Mouse (Mus musculus): ENCODE data around the gene Gm45837. TPM values are rescaled to one million over a fixed set of nuclear protein-coding genes. Genes with fewer than 3 reads are reported as not detected.

Gene Gm45837
- total RNA-seq, 2 experiments from 2014 or later, result 6.6 TPM; not detected in 1

DNA sequence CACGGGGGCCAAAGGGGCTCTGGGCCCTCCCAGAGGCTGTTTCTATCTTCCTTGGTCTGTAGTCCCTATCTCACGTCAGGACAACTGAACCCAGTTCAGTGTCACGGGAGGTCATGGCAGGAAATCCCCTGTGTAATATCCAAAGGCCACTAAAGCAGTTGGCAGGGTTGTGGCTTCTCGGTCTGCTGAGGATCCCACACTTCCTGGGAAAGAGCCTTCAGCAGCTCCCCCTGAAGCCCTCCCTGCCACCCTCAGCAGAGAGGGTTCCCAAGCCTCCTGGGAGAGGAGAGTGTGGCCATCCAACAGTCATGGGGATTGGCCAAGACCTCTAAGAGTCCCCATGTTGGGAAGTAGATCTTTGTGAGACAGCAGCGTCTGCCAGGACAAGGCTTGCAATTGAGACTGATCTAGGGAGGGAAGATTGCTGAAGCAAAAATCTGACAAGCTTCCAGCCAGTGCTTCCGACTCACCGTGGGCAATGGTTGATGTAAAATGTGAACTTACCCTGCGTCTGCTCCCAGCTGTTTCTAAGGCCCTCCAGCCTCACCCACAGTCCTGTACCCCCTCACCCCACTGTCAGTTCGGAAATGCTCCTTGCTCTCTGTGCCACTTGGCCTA, 72.9 kb downstream of the Gm45837 start:
- no peak for DNase-seq
- intact Hi-C loops (cut with DNase I), result no loop called here

DNA sequence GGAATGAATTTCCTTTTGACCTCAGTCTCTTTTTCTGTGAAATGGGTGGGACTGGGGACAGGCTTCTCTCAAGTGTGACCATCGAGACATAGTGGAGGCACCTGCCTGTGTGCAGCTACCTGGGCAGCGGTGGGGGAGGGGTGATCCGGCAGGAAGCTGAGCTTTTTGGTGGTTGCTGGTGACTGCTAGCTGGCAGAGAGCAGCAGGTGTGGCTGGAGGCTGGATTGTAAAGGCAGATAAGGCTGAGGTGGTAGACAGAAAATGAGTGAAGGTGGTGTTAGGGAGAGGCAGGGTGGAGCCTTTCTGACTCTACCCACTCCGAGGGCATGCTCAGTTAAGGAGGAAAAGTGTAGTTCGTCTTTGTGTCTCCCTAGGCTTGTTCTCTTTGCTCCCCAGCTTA, 76.4 kb downstream of the Gm45837 start:
- no peak for DNase-seq
- intact Hi-C loops (cut with DNase I), result no loop called here

DNA sequence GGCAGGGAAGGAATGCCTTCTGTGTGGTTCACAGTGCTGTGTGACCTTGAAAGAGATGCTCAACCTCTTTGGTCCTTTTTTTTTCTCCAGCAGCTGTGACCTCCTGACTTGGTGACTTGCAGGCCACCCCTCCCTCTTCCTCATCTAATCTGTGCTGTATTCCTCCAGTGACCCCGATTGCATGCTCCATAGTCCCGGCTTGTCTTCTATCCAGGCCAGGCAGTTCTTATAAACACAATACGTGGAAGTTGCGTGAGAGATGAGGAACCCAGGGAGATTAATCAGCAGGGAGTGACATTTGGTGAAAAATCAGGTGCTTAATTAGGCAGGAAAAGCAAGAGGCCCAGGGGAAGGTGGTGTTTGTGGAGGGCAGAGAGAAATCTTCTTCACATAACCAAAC, 80.3 kb downstream of the Gm45837 start:
- intact Hi-C loops (cut with DNase I), result no loop called here
- DNase-seq, result no peak

DNA sequence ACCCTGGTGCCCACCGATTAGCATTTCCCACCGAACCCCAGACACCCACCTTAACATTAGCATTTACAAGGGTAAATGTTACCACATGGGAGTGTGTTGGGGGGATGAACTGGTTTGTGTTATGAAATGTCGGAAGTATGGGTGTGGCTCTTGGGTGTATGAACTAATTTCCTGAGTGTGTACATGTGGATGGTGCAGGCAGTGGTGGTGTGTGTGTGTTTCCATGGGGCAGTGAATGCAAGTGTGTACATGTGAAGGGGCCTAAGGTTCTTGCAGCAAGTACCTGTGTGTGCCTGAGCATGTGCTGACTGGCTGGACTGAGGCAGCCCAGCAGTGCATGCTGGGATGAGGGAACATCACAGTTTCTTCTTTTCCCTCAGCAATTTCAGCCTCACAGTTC, 87.7 kb downstream of the Gm45837 start:
- no peak for DNase-seq
- intact Hi-C loops (cut with DNase I), result no loop called here

DNA sequence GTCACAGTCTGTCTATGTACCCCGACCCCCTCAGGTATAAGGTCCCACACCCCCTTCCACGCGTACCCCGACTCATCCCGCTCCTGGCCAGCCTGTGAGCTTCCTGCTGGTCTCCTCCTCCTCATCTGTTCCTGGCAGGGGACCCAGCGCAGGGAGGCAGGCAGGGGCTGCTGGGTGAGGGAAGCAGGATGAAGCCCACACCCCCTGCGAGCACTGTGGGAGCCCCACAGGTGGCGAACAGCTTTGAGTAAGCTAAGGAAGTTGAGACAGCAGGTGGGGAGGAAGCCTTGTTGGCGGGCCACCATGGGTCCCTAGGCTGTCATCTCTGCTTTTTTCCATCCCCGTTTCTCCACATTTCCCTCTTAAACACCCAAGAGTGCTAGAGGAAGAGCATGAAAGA, 88.6 kb downstream of the Gm45837 start:
- DNase-seq, result no peak
- intact Hi-C loops (cut with DNase I), result no loop called here

DNA sequence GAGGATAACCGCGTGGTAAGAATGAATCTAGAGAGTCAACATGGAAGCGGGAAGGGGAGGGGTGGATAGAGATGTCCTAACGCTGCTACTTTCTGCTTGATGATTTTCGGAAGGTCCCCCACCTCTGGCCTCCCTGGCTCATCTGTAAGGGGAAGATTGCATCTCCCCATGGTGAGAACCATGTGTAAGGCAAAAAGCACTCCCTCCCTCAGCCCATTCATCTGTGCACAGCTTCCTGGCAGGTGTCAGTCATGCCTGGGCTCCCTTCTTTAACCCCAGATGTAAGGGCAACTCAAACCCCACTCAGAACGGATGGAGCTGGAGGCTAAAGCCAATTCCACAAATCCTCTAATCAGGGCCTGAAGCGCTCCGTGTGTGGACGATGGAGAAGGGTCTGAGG, 89.0 kb downstream of the Gm45837 start:
- intact Hi-C loops (cut with DNase I), result loop anchor here (5.0 kb wide), 1 partner anchor 38 kb away; no protein-coding TSS in a partner anchor
- DNase-seq, result no peak

DNA sequence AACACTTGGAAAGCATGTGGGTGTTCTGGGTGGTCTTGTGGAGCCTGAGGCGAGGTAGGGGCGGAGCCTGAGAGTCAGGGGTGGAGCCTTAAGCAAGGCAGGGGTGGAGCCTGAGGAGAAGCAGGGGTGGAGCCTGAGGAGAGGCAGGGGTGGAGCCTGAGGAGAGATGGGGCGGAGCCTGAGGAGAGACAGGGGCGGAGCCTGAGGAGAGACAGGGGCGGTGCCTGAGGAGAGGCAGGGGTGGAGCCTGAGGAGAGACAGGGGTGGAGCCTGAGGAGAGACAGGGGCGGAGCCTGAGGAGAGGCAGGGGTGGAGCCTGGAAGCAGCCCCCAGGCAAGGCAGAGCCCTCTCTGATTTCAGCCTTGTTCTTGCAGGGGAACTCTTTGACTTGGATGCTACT, 90.5 kb downstream of the Gm45837 start:
- intact Hi-C loops (cut with DNase I), result loop anchor here (5.0 kb wide), 1 partner anchor 36 kb away; no protein-coding TSS in a partner anchor
- DNase-seq, result no peak

DNA sequence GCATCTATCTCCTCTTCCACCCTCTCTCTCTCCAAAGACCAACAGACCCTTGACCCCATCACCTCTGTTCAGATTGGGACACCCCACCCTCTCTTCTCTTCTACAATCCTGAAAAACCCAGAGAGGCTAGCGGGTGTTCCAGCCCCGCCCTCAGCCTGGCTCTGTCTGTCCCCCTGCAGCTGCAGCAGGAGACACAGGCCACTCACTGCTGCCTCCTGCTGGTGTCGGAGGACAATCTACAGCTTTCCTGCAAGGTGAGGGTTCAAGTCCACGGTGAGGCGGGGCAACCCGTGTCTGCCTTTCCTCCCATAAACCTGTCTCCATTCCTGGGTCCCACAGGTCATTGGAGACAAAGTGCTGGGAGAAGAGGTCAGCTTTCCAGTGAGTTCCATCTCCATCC, 91.0 kb downstream of the Gm45837 start:
- intact Hi-C loops (cut with DNase I), result loop anchor here (5.0 kb wide), 1 partner anchor 36 kb away; no protein-coding TSS in a partner anchor
- no peak for DNase-seq

DNA sequence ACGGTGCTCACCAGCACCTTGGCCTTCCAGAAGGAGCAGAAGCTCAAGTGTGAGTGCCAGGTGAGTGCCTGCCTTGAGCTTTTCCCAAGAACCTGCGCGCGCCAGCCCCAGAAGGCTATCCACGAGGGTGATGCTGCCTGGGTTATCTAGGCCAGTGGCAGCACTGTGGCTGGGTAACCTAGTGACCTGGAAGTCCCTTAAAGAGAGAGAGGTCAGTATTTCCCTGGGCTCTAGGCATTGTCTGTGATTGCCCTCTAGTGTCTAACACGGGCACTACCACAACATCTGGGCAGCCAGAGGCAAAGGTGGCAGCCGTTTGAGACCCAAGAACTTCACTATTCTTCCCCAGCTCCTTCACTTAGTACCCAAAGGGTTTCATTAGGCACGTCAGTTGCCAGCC, 92.7 kb downstream of the Gm45837 start:
- DNase-seq, result peak; percentile 38
- intact Hi-C loops (cut with DNase I), result loop anchor here (1.0 to 5.0 kb wide), 2 partner anchors 34 to 53 kb away; no protein-coding TSS in a partner anchor

DNA sequence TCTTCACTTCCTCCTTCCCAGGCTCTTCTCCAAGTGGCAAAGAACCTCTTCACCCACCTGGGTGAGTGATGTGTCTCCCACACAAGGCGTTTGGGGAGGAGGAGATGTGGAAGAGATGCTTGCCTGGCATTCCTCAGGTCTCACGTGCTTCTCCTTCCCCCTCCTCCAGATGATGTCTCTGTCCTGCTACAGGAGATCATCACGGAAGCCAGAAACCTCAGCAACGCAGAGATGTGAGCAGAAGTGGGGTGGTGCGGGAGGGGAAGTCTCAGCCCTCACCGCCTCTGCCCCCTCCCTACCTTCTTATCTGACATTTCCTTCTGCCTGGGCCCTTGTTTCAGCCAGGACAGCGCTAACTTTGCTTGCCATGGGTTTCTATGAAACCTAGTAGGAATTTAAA, 93.1 kb downstream of the Gm45837 start:
- intact Hi-C loops (cut with DNase I), result loop anchor here (1.0 to 5.0 kb wide), 2 partner anchors 33 to 54 kb away; no protein-coding TSS in a partner anchor
- DNase-seq, result no peak

DNA sequence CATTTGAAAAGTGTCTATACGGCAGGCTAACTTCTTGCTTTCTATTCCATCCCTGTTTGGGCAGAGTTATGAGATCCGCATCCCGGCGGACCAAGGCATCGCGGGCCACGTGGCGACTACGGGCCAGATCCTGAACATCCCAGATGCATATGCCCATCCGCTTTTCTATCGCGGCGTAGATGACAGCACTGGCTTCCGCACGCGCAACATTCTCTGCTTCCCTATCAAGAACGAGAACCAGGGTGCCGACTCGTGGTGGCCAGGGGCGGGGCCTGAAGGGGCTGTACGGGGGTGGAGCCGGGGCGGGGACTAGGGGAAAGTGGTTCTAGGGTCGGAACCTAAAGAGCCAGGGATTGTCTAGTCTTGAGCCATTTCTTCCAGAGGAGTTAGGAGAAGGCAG, 93.8 kb downstream of the Gm45837 start:
- intact Hi-C loops (cut with DNase I), result loop anchor here (5.0 kb wide), 1 partner anchor 33 kb away; no protein-coding TSS in a partner anchor
- no peak for DNase-seq

DNA sequence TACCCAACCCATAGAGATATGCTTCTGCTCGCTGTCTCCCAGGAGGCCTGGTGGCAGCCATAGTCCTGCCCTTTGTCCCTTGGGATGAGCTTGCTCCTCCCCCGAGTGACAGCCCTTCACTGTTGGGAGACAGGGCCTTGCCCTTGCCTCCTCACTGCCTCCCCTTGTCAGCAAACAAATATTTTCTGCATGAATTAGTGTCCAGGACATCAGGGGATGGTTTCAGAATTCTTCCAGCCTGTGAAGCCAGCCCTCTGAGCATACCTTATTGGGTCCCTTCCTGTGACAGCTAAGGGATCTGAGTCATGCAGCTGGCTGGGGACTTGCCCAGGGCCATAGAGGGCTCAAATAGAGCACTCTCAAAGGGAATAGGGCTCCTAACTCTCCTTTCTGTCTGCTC, 98.5 kb downstream of the Gm45837 start:
- no peak for DNase-seq
- intact Hi-C loops (cut with DNase I), result no loop called here

DNA sequence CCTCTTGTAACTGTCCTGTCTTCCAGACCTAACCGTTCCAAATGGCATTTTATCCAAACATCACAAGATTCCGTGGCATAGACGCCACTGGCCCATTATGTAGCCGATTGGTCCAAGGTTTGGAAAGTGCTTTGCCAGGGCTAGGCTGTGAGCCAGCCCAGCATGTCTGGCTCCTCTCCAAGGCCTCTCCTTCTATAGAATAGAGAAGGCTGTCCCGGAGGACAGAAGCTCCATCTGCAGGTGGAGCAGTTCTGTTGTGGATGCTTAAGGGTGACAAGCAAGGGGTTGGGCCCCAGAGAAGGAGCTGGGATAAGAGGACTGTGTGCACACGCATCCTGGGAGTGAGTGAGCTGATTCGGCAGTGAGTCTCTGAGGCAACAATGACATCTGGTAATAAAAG, 103.0 kb downstream of the Gm45837 start:
- intact Hi-C loops (cut with DNase I), result no loop called here
- peak; percentile 82 for DNase-seq

DNA sequence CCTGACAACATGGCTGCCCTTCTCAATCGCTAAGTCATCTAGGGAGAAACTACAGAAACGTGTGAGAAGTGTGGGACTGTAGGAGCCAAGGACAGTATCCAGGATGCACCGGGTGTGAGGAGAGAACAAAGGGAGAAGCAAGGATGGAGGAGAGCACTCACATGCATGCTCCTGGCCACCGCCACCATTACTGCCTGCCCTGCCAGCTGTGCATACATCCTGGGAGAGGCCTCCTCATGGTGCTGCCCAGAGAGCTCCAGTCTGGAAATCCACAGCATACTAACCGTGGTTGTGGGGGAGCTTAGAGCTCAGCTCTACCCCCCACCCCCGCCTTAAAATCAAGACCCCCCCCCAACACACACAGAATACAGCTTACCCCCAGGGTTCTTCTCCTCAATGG, 104.1 kb downstream of the Gm45837 start:
- no peak for DNase-seq
- intact Hi-C loops (cut with DNase I), result no loop called here

DNA sequence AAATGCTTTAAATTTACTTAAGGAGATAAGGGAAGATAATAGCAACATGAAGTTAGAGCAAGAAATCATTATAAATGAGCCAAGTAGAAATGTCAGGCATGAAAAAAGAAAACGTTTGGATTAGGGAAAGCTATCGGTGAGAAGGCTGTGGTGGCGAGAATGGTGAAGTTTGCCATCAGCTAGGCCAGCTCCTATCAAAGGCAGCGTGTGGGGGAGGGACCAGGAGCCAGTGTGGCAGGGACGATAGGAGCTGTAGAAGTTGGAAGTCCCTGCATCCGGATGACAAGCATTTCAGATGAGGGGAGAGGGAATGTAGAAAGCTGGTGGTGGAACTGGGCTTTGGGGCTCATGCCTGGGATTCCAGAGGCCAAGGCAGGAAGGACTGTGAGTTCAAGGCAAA, 104.6 kb downstream of the Gm45837 start:
- intact Hi-C loops (cut with DNase I), result no loop called here

DNA sequence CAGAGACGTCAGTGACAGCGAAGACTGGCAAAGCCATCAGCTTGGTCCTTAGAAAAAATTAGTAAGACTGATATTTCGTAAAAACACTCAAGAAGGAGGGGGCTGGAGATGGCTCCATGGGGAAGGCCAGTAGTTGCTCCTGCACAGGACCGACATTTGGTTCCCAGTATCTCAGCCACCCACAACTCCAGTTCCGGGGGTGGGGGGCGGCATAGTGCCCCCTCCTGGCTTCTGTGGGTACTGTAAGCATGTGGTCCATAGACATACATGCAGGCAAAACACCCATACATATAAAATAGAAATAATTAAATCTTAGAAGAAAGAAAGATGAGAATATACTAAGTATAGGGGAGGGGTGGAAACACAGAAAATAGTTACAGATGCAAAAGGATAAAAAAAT, 105.8 kb downstream of the Gm45837 start:
- DNase-seq, result no peak
- intact Hi-C loops (cut with DNase I), result no loop called here

More for the DNA sequence above, 104.6 kb downstream of the Gm45837 start:
- no peak for DNase-seq

DNA sequence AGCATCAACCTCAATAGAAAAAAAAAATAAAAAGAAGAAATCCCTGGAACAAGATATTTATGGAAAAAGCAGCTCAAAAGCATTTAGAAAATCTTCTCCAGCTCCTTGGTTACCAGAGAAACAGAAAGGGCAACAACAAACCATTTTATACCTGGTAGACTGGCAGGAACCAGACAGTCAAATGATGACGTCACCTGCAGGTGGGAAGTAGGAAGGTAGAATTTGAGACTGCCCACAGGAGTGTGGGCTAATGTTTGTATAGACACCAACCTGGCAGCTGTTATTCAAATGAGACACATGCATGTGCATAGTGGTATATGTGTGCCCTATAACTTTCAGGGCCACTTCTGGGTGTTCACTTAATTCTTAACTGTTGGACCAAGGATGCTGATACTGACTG, 111.0 kb downstream of the Gm45837 start:
- DNase-seq, result no peak
- intact Hi-C loops (cut with DNase I), result no loop called here

DNA sequence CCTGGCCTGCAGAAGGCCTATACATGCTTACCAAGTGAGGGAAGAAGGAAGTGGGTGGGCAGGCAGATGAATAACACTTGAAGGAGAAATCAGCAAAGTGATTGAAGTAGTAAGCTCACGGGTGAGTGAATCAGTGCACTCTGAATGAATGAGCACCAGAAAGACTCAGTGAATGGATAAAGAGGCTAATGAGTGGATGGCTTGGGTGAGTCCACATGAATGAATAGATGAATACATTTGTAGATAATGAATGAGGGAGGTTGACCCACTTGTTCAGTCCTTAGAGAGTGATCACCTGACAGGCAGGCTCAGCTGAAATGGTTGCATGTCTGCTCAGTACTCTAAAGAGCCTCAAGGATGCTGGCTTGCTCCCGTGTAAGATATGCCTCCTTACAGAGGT, 112.5 kb downstream of the Gm45837 start:
- DNase-seq, result no peak
- intact Hi-C loops (cut with DNase I), result no loop called here

DNA sequence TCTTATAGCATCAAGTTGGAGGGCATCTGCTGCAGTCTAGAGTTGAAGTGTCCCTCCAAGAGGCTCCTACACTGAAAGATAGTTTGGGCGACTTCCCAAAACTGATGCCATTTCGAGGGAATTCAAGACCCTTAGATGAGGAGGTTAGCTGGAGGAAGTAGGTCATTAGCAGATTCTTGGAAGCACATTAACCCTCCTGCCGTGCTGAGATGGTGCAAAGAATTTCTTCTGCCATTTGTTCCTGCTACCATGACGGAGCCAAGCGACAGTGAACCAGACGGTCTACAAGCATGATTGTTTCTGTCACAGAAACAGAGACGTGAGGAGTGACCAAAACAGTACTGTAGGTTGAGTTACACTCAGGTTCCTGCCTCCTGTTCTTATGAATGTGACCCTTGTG, 115.8 kb downstream of the Gm45837 start:
- intact Hi-C loops (cut with DNase I), result no loop called here
- DNase-seq, result no peak

DNA sequence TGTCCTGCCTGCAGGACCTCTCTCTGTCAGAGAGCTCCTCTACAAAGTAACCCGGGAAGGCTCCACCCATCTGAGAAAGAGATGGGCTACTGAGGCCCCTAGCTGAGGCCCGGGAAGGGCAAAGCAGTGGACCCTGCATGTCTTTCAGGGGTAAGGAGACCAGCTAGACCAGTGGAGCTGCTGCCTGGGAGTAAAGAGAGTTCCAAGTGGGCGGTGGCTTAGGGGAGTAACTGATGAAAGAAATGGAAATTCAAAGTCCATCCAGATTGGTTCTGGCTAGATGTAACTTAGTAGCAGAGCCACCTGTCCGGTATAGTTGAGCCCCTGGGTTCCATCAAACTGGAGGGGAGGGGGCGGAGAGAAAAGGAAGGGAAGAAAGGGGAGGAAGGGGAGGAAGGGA, 123.7 kb downstream of the Gm45837 start:
- intact Hi-C loops (cut with DNase I), result no loop called here
- no peak for DNase-seq

DNA sequence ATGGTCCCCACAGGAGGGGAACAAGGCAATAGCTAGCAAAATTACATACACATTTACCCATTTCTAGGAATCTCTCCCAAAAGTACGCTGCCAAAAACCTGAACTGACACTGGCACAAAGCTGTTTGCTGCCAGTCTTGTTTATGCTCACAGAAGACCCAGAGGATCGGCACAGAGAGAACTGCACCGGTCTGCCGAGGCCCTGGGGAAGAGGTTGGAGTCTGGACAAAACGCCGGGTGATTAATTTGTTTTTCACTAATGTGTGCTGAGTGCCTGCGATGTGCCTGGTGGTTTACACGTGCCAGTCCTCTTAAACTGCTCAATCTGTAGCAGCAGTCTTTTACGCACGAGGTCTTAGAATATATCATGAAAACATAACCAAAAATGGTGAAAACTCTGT, 124.4 kb downstream of the Gm45837 start:
- no peak for DNase-seq
- intact Hi-C loops (cut with DNase I), result loop anchor here (5.0 kb wide), 2 partner anchors 33 to 113 kb away; partner anchors contain the start of gene Pde2a

DNA sequence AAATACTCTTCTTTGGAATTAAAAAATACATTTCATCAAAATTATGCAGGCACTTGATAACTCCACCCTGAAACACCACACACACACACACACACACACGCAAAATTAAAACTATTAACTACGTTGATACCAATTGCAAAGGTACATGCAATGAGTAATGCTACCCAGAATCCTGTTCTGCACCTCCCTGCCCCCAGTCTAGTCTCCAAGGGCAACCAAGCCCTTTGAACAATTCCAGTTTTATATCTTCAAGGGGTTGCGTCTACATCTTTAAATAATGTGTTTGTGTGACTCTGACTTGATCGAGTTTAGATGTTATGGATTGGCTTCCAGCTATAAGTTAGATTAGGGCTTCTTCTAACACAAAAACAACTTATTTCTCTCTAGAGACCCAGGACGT, 124.8 kb downstream of the Gm45837 start:
- intact Hi-C loops (cut with DNase I), result loop anchor here (5.0 kb wide), 2 partner anchors 33 to 113 kb away; partner anchors contain the start of gene Pde2a
- DNase-seq, result no peak

DNA sequence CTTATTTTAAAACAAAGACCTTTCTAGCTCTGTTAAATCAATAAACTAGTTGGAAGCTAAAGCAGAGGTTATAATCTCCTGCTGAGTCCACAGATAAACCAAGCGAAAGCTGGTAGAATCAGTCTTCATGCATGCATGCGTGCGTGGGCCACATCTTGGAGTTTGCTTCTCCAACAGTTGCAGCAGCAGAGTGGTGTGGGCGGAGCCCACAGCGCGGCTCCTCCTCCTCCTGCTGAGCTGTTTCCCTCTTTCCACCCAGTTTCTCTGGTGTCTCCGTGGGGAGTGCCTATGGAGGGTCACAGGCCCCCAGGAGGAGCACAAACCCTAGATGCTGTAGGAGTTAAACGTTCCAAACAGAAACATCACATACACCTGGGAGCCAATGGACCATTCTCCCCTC, 126.9 kb downstream of the Gm45837 start:
- DNase-seq, result no peak
- intact Hi-C loops (cut with DNase I), result loop anchor here (5.0 kb wide), 2 partner anchors 35 to 115 kb away; partner anchors contain the start of gene Pde2a
